Mouse (Mus musculus) lung, embryonic 16.5 days (tissue): ENCODE measurements around the gene Trpm2. TPM values are rescaled to one million over a fixed set of nuclear protein-coding genes. Genes with fewer than 3 reads are reported as not detected.

Experiments used
- ATAC-seq: fragments of 200-750 bp; cut with Nextera tagmentation; 2 replicates; pipeline ENCODE4 v1.8.0; 2017; ENCODE audit warnings: low read depth, mild to moderate bottlenecking, moderate library complexity
- H3K27ac ChIP-seq: fragments of 300-500 bp; sonication (generic); 2 replicates; pipeline ENCODE4 v1.5.1; 2014; ENCODE audit warnings: mild to moderate bottlenecking, control low read depth, low read length
- H3K27me3 ChIP-seq: fragments of 300-500 bp; sonication (generic); 2 replicates; pipeline ENCODE4 v1.6.1; 2014; ENCODE audit warnings: low read depth, low read length, mixed read lengths; ENCODE audit not compliant: control insufficient read depth, insufficient read depth
- H3K36me3 ChIP-seq: fragments of 300-500 bp; sonication (generic); 2 replicates; pipeline ENCODE4 v1.6.1; 2014; ENCODE audit warnings: low read length; ENCODE audit not compliant: control insufficient read depth, insufficient read depth
- H3K4me1 ChIP-seq: fragments of 300-500 bp; sonication (generic); replicated peaks from 2 replicates; pipeline ENCODE4 v1.6.1; 2014; ENCODE audit warnings: low read length, mixed read lengths; ENCODE audit not compliant: control insufficient read depth, insufficient read depth
- H3K4me2 ChIP-seq: fragments of 300-500 bp; sonication (generic); 2 replicates; pipeline ENCODE4 v1.6.1; 2014; ENCODE audit warnings: low read depth, low read length, control low read depth
- H3K4me3 ChIP-seq: fragments of 300-500 bp; sonication (generic); 2 replicates; pipeline ENCODE4 v1.5.1; 2014; ENCODE audit warnings: mild to moderate bottlenecking, low read length, control low read depth
- H3K9ac ChIP-seq: fragments of 300-500 bp; sonication (generic); 2 replicates; pipeline ENCODE4 v1.6.1; 2014; ENCODE audit warnings: low read length, control low read depth
- H3K9me3 ChIP-seq: fragments of 300-500 bp; sonication (generic); 2 replicates; pipeline ENCODE4 v1.6.1; 2016; ENCODE audit warnings: low read length; ENCODE audit not compliant: control insufficient read depth
- WGBS: fragments of 180-500 bp; shearing (Covaris S2); extraction: QIAGEN DNeasy Blood & Tissue Kit; methylation state at CpG from one replicate; pipeline ENCODE4 v1.1.7; 2014; 5-methylcytosine and 5-hydroxymethylcytosine counted together
- polyA plus RNA-seq: library from polyadenylated mRNA; unstranded; fragments of >200 nt; fragmentation: Nextera tagmentation; extraction: Ambion mirVana; gene quantifications from 2 replicates; pipeline ENCODE4 v1.2.1, GENCODE M21; 2015

Trpm2 gene
- polyA plus RNA-seq, 1 experiment from 2014 or later = 1.4 TPM

DNA sequence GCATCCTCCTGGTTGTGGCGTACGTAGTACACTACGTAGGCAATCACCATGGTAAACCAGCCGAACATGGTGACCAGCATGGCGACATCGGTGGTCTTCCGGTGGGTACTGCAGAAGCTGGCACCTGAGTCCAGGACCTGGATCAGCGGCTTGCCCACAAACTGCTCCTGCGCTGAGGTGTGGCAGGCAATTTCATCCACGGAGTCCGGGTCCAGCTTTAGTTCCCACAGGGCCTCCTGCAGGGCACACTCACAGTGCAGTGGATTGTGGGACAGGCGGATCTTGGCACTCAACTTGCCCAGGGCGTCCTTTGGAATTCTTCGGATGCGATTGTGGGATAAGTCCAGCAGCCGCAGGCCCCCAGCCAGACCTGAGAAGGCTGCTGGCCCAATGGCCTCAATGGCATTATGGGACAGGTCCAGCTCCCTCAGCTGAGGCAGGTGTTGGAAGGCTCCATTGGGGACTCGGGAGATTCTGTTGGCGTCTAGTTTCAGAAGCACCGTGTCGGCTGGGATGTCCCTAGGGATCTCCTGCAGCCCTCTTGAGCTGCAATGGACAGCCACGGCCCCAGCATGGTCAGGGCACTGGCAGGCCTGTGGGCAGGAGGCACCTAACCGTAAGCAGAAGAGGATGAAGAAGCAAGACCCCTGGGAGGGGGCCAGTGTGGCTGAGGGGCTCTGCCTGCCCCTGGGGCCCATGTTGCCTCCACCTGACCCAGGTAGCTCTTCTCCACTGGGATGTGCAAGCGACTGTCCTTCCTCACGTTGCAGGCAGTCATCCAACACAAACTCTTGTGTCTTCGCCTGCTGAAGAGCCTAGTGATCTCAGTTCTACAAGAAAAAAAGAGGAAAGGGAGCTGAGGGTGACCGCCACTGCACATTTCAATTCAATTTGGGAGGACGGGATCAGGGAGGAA lies 69.2 kb downstream of the Trpm2 start:
- Histone ChIP-seq H3K4me2 (peak overlapping the region; percentile 69), H3K9ac (peak overlapping the region; percentile 46; the same call in 1 of the 2 replicates), H3K4me1 (peaks cover 12% of the 10 kb centered on the region), H3K9me3 (no peaks in the 10 kb centered on the region), H3K27me3 (no peaks in the 10 kb centered on the region), H3K4me3 (no peak overlapping the region; the same call in 1 of the 2 replicates), H3K36me3 (no peaks in the 10 kb centered on the region), H3K27ac (no peak overlapping the region)
- ATAC-seq = no peak
- 86% methylated on average over 27 of the region's 27 CpGs for WGBS

DNA sequence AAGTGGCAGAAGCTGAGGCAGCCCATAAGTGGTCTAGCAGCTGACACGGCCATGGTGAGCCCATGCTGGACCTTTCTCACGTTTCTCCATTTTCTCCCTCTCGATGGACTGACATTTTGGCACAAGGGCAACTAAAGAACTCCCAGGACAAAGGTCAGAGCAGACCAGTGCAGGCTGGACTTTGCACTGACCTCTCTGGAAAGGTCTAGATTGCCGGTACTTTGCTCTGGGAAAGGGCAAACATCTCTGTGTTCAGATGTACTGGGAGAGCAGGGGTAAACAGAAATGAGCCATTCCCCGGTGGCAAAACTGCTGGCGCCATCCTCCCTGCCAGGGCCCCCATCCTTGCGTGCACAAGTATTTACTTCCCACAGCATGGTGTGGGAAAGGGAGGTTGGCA lies 70.2 kb downstream of the Trpm2 start:
- WGBS = 64% methylated on average over 7 of the region's 7 CpGs
- Histone ChIP-seq H3K4me3 (no peak overlapping the region), H3K36me3 (no peaks in the 10 kb centered on the region), H3K27me3 (no peaks in the 10 kb centered on the region), H3K9ac (no peak overlapping the region), H3K9me3 (no peaks in the 10 kb centered on the region), H3K4me2 (no peak overlapping the region), H3K4me1 (peaks cover 12% of the 10 kb centered on the region), H3K27ac (no peak overlapping the region)
- no peak for ATAC-seq

DNA sequence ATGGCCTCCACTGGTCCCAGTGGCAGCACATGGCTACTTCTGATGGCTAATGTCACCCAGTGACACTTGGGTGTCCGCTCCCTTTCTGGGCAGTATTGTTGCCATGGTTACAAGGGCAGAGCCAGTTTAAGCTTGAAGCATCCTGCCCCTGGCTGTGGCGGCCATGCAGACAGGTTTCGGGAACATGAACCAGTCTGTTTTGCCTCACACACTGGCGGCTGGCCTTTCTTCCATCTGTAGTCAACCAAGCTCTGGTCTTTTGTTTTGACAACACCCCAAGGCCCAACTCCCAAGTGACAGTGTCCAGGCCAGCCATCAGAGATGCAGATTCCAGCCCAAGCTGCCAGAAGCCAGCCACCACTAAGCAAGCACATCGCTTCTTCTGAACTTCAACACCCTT lies 74.8 kb downstream of the Trpm2 start:
- no peak overlapping the region for H3K4me3 ChIP-seq
- ATAC-seq = no peak
- H3K4me1 ChIP-seq = no peaks in the 10 kb centered on the region
- no peak overlapping the region for H3K9ac ChIP-seq
- H3K9me3 ChIP-seq = no peaks in the 10 kb centered on the region
- 49% methylated on average over 5 of the region's 5 CpGs for WGBS
- no peak overlapping the region for H3K4me2 ChIP-seq
- no peaks in the 10 kb centered on the region for H3K27me3 ChIP-seq
- H3K27ac ChIP-seq = no peak overlapping the region
- H3K36me3 ChIP-seq = no peaks in the 10 kb centered on the region

DNA sequence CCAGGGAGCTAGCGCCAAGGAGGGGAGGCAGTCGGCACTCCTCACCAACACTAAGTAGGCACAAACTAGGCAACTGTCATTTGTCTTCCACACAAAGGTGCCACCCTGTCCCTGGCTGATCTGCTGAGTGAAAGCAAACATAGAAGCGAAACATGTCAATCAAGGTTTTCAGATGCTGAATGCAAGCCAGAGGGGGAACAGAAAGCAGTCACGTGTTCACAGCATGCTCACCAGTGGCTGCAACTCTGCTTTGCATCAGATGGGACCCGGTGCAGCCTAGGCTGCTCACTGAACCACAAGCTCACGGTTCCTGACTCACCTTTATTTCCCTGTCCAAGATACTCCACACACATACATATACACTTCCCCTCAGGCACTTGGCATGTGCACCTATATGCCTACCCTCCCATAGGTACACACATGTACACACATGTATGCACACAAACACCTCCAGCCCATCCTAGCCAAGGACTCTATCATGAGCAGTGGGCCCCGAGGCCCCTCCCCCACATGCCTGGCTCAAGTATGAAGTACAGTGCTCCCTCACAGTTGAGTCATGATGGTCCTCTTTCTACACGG lies 79.3 kb downstream of the Trpm2 start:
- no peak overlapping the region for H3K4me2 ChIP-seq
- no peaks in the 10 kb centered on the region for H3K4me1 ChIP-seq
- WGBS = 77% methylated on average over 8 of the region's 8 CpGs
- H3K36me3 ChIP-seq = no peaks in the 10 kb centered on the region
- no peaks in the 10 kb centered on the region for H3K27me3 ChIP-seq
- no peak overlapping the region for H3K9ac ChIP-seq
- no peak overlapping the region for H3K27ac ChIP-seq
- H3K4me3 ChIP-seq = no peak overlapping the region
- H3K9me3 ChIP-seq = no peaks in the 10 kb centered on the region
- ATAC-seq = no peak

DNA sequence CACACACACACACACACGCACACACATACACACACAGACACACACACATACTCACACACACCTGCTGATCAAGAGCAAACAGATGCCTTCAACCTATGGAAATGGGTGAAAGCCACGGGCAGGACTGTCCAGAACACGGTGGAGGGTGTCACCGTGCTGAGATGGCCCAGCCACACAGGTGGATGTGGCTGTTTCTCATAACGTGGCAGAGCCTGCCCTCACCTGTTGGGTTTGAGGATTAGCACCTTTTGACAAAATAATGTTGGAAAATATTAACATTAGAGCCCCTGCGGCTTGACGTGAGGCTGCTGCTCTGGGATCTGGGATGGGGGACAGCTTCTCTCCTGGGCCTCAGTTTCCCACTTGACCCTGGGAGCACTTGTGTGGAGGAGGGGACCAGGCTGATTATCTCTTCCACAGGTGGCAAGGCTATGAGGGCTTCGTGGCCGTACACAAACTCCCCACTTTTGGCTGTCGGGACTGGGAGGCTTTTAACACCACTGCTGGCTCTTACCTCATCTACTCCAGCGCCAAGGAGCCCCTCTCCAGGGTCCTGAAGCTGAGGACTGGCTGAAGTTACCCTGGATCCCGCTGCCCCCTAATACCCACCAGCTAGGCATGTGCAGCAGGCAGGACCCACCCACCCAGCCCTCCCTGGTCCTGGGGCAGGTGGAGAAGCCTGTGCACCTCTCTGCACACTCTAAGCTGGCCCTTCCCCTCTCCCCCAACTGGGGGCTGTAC lies 84.2 kb downstream of the Trpm2 start:
- Histone ChIP-seq H3K4me1 (no peaks in the 10 kb centered on the region), H3K36me3 (no peaks in the 10 kb centered on the region), H3K9me3 (no peaks in the 10 kb centered on the region), H3K9ac (no peak overlapping the region), H3K27ac (no peak overlapping the region), H3K27me3 (no peaks in the 10 kb centered on the region), H3K4me2 (no peak overlapping the region), H3K4me3 (no peak overlapping the region)
- WGBS = 47% methylated on average over 12 of the region's 12 CpGs
- no peak for ATAC-seq

DNA sequence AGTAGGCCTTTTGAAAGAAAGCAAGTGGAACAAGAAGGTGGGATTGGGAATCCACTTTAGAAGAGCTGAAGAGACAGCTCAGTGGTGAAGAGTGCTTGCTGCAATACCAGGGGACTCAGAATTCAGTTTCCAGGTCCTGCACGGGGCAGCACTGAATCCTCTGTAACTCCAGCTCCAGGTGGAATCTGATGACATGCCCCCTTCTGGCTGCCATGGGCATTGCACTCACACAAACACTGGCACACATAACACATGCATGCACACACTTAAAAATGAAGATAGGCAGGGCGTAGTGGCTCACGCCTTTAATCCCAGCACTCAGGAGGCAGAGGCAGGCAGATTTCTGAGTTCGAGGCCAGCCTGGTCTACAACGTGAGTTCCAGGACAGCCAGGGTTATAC lies 87.8 kb downstream of the Trpm2 start:
- H3K4me1 ChIP-seq = no peaks in the 10 kb centered on the region
- ATAC-seq = no peak
- no peak overlapping the region for H3K9ac ChIP-seq
- H3K36me3 ChIP-seq = no peaks in the 10 kb centered on the region
- H3K9me3 ChIP-seq = no peaks in the 10 kb centered on the region
- H3K27me3 ChIP-seq = no peaks in the 10 kb centered on the region
- no peak overlapping the region for H3K27ac ChIP-seq
- H3K4me3 ChIP-seq = no peak overlapping the region
- no peak overlapping the region for H3K4me2 ChIP-seq
- 82% methylated on average over 5 of the region's 5 CpGs for WGBS

DNA sequence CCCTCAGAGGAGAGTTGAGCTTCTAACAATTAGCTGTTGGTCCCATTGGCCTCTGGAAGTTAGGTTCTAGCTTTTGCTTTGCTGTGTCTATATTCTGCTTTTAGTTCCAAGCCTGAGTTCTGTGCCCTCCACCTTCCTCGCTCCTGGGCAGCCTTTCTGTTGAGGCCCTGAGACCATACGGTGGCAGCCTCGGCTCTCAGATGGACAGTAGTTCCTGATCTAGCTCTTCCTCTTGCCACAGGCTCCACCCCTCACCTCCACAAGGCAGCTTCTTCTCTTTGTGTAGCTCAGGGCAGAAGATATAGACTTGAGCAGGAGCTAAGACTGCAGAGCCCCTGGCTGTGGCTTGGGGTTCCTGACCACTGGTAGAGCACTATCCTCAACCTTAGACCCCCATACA lies 90.1 kb downstream of the Trpm2 start:
- no peak overlapping the region for H3K27ac ChIP-seq
- H3K27me3 ChIP-seq = no peaks in the 10 kb centered on the region
- no peaks in the 10 kb centered on the region for H3K36me3 ChIP-seq
- H3K9me3 ChIP-seq = no peaks in the 10 kb centered on the region
- WGBS = 79% methylated on average over 3 of the region's 3 CpGs
- no peaks in the 10 kb centered on the region for H3K4me1 ChIP-seq
- no peak overlapping the region for H3K4me2 ChIP-seq
- ATAC-seq = no peak
- H3K9ac ChIP-seq = no peak overlapping the region
- H3K4me3 ChIP-seq = no peak overlapping the region

DNA sequence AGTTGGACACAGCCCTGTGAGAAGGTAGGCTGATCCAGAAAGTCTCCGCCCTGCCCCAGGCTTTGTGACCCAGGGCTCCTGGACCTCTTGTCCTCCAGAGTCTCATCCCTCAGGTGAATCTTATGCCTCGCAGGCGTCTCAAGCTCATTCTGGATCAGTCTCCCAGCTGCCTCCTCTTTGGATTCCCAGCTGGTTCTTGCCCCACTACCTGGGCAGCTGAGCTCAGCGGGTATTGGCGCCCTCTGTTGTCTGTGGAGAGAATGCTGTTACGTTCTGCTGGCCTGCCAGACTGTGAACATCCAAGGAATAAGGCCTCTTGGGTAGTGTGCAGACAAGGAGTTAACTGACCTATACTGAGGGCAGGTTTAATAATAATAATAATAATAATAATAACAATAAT lies 91.4 kb downstream of the Trpm2 start:
- WGBS = 59% methylated on average over 6 of the region's 6 CpGs
- Histone ChIP-seq H3K4me1 (0 out of 2 replicates have a peak, but pooled peaks cover 2% of the 10 kb centered on the region), H3K9ac (no peak overlapping the region), H3K36me3 (no peaks in the 10 kb centered on the region), H3K27ac (no peak overlapping the region), H3K9me3 (no peaks in the 10 kb centered on the region), H3K27me3 (no peaks in the 10 kb centered on the region), H3K4me3 (no peak overlapping the region), H3K4me2 (no peak overlapping the region)
- no peak for ATAC-seq

DNA sequence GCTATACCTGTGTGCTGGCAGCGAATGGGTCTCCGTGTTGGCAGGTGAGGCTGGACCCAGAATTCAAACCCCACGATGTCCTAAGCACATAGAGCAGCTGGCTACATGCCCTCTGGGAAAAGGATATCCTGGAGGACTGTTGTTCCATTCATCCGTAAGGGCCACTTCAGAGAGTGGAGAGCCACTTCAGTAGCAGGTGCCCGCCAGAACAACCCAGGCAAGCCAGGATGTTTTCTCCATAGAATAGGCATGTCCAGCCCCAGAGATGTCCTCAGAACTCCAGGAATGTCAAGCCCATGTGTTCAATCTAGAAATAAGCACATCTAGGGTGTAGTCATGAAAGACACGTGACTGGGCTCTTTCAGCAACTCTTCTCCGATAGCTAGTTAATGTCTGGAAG lies 100.7 kb downstream of the Trpm2 start:
- Histone ChIP-seq H3K27ac (no peak overlapping the region), H3K36me3 (no peaks in the 10 kb centered on the region), H3K4me3 (no peak overlapping the region), H3K9ac (no peak overlapping the region), H3K4me1 (no peaks in the 10 kb centered on the region; the same call in 1 of the 2 replicates), H3K9me3 (no peaks in the 10 kb centered on the region), H3K27me3 (no peaks in the 10 kb centered on the region), H3K4me2 (no peak overlapping the region)
- peak; percentile 89 for ATAC-seq
- 57% methylated on average over 7 of the region's 7 CpGs for WGBS
